Mouse (Mus musculus) forelimb bud, embryonic 11.5 days (tissue): ENCODE measurements around the gene Tbck.

ENCODE experiments used
- DNase-seq: peaks from one replicate; pipeline ENCODE4 v3.0.0-alpha.2; 2012; ENCODE audit warnings: low read depth, low spot score

The Tbck gene

GRCm38 (mm10) chr3:132683447-132684230 lies at the start of gene Tbck:
TSS of gene Tbck (plus strand) at chr3:132684144.
- DNase-seq, result peak; percentile 88

GRCm38 (mm10) chr3:132637080-132637479 lies 46.9 kb upstream of the Tbck start:
- no peak for DNase-seq

- DNase-seq, result no peak
These were observed 39.9 kb upstream of the Tbck start for GRCm38 (mm10) chr3:132644071-132644470.

GRCm38 (mm10) chr3:132646814-132647213 lies 37.1 kb upstream of the Tbck start:
- DNase-seq, result no peak

GRCm38 (mm10) chr3:132649368-132649767 lies 34.6 kb upstream of the Tbck start:
- DNase-seq, result no peak

GRCm38 (mm10) chr3:132650191-132650590 lies 33.8 kb upstream of the Tbck start:
- no peak for DNase-seq

- DNase-seq, result no peak
These were observed 32.2 kb upstream of the Tbck start for GRCm38 (mm10) chr3:132651776-132652175.

- no peak for DNase-seq
These were observed 30.0 kb upstream of the Tbck start for GRCm38 (mm10) chr3:132653959-132654358.

- DNase-seq, result no peak
These were observed 28.0 kb upstream of the Tbck start for GRCm38 (mm10) chr3:132655955-132656354.

- no peak for DNase-seq
These were observed 6.5 kb upstream of the Tbck start for GRCm38 (mm10) chr3:132677494-132677893.

GRCm38 (mm10) chr3:132684231-132684928 lies 436 bp downstream of the Tbck start, which contains the start of gene Aimp1:
TSS of gene Aimp1 (minus strand) at chr3:132684370.
- no peak for DNase-seq

- DNase-seq, result peak; percentile 26
These were observed 17.4 kb downstream of the Tbck start for GRCm38 (mm10) chr3:132701368-132701767.

GRCm38 (mm10) chr3:132704216-132704615 lies 20.3 kb downstream of the Tbck start:
- DNase-seq, result no peak

GRCm38 (mm10) chr3:132706977-132707376 lies 23.0 kb downstream of the Tbck start:
- no peak for DNase-seq

- DNase-seq, result peak; percentile 35
These were observed 30.0 kb downstream of the Tbck start for GRCm38 (mm10) chr3:132713913-132714312.

GRCm38 (mm10) chr3:132717316-132717715 lies 33.4 kb downstream of the Tbck start:
- no peak for DNase-seq

GRCm38 (mm10) chr3:132724326-132724725 lies 40.4 kb downstream of the Tbck start:
- no peak for DNase-seq

GRCm38 (mm10) chr3:132744287-132745146 lies 60.6 kb downstream of the Tbck start:
- no peak for DNase-seq

- peak; percentile 58 for DNase-seq
These were observed 63.1 kb downstream of the Tbck start for GRCm38 (mm10) chr3:132747036-132747435.

- DNase-seq, result no peak
These were observed 63.8 kb downstream of the Tbck start for GRCm38 (mm10) chr3:132747766-132748165.

- DNase-seq, result no peak
These were observed 64.8 kb downstream of the Tbck start for GRCm38 (mm10) chr3:132748750-132749149.

- no peak for DNase-seq
These were observed 68.8 kb downstream of the Tbck start for GRCm38 (mm10) chr3:132752772-132753171.
